Mouse (Mus musculus): ENCODE measurements around the gene Herc1. TPM values are rescaled to one million over a fixed set of nuclear protein-coding genes. Genes with fewer than 3 reads are reported as not detected.

Gene Herc1
- polyA plus RNA-seq, 3 experiments from 2014 or later = 24.2 to 48.4 (median 41.9) TPM

DNA sequence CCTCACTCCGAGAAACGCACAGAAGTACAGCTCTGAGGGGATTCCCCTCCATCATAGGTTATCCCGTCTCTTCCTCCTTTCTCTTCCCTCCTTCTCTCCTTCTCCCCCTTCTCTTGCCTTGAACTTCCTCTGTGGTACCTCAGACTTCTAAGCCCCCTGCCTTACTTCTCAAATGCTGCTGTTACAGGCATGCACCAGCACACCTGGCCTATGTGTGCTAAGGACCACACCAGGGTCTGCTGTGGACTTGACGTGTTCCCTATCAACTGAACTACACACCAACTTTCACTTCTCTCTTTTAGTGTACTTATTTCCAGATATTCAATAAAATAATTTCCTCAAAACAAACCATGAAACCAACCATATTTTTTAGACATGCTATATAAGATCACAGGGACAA, 192.5 kb downstream of the Herc1 start:
- no peak for ATAC-seq

Other genes starting within 250 kb of the Herc1 start
- gene Snx1, start 223.9 kb upstream of the Herc1 start, polyA plus RNA-seq (2017; shearing (Covaris generic)) = 10 to 100 TPM; 85.3 to 96.7 (median 96.4) TPM
- 100 to 1,000 TPM; 150 to 233 (median 160) TPM for gene Ciao2a, start 223.8 kb upstream of the Herc1 start, polyA plus RNA-seq (2017; shearing (Covaris generic))
- 1 to 10 TPM in 2 of 3 experiments, under 1 TPM in 1; 0.44 to 8.2 (median 1.5) TPM for gene Dapk2, start 192.2 kb upstream of the Herc1 start, polyA plus RNA-seq (2017; shearing (Covaris generic))
- 1 to 10 TPM; 2.1 to 3.2 (median 3.1) TPM for gene Fbxl22, start 164.1 kb downstream of the Herc1 start, polyA plus RNA-seq (2017; shearing (Covaris generic))
- gene Usp3, start 242.7 kb downstream of the Herc1 start, polyA plus RNA-seq (2017; shearing (Covaris generic)) = 100 to 1,000 TPM in 1 of 3 experiments, 10 to 100 TPM in 2; 82.2 to 141 (median 98.8) TPM